Mouse (Mus musculus): ENCODE data around the gene Junb.

GRCm38 (mm10) chr8:84936041-84936961 lies 42.2 kb downstream of the Junb start:
- TF ChIP-seq CTCF (IDR thresholded peaks at IDR 0.05; ENCODE audit: low read depth), result no peak
- TF ChIP-seq EP300 (optimal IDR thresholded peaks at IDR 0.05), result no peak

All from stomach, postnatal 0 days (tissue).